Mouse (Mus musculus) cerebellum, postnatal 10 days (tissue): ENCODE measurements around the gene Sclt1.

Experiments
- DNase-seq, 2 experiments: peaks; one replicate each; pipeline ENCODE4 v3.0.0; 2021; ENCODE audit warnings: mixed read lengths in 2 of 2

Gene Sclt1

DNA sequence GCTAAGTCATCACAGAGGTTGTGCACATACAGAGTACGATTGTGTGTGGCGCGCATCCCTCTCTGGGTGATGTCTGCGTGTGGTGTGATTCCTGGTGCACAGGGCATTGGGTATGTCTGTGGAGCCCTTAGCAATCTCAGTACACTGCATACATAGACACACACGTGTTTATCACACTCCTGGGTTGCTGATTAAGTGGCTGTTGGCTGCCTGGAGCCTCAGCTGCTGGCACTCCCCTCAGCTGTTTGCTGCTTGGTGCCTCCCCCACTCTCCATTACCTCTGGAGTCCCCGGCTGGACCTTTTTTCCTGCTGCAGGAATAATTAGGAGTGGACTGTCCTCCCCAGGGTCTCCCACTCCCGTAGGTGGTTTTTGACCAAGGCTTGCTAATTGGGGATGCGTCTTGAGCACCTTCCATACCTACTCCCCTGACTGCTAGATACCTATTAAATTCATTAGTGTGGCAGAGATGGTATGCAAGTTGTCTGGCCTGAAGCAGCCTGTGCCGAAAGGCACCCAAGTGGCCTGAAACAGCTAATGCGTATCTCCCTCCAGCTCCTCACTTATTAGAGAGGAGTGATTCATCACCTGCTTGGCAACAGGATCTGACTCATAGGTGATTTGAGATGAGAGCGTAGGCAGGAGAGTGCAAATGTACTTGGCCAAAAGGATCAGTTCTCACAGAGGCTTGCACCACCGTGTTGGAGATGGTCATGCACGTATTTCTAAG, 136.5 kb downstream of the Sclt1 start:
- no peak for DNase-seq

DNA sequence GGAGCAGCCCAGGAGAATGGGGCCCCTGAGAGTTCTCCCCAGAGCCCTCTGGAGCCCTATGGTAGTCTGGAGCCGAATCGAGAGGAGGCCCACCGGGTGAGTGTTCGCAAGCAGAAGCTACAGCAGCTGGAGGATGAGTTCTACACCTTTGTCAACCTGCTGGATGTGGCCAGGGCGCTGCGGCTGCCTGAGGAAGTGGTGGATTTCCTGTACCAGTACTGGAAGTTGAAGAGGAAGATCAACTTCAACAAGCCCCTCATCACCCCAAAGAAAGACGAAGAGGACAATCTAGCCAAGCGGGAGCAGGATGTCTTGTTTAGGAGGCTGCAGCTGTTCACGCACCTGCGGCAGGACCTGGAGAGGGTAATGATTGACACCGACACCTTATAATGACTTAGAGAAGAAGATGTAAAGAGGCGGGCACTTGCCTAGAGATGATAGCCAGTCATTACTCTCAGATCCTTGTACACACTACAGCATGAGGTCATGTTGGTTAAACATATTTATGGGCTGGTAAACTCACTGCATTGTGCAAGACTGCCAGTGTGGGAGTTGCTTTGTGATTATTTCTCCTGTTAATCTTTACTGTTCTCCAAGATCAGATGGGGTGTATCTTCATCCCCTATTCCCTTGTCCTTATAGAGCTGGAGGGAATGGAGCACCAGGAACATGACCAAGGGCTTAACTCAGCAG, 137.5 kb downstream of the Sclt1 start:
- DNase-seq: no peak

DNA sequence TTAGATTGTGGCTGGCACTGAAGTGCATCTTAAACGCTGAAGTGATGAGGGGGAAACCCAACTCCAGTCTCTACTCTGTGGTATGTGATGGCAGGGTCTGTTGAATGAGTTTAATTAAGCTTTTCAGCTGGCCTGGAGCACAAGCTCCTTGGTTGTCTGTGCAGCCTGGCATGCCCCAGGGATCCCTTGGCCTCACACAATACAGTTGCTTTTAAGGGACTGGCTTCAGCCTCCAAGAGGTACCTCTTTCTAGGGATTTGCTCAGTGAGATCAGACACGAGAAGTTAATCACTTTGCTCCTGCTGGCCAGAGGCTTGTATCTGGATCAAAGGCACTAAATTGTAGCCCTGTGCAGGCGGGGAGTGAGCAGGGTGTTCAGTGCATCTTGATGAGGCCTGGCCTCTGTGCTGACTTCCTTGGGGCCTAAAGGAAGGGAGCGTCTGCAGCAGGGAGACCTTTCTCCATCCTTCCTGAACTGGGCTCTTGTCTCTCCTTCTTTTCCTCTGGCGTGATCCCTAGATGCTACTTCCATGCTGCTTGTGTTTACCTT, 138.8 kb downstream of the Sclt1 start:
- no peak for DNase-seq

DNA sequence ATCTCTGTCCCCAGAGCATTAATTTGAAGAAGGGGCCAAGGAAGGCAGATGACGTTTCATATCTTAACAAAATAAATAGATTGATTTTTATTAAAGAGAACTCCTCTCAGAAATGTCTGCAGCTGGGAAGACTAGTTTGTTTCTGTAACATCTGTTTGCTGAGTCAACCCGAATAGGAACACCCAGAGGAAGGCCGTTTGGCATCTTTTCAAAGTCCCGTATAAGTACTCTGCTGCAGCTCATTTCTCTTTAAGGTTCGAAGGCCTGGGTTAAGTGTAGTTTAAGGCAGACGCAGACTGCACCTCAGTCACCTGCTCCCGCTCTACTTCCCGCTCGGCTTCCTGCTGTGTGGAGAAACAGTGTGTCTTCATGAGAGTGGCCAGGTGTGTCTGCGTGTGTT, 139.4 kb downstream of the Sclt1 start:
- no peak for DNase-seq

DNA sequence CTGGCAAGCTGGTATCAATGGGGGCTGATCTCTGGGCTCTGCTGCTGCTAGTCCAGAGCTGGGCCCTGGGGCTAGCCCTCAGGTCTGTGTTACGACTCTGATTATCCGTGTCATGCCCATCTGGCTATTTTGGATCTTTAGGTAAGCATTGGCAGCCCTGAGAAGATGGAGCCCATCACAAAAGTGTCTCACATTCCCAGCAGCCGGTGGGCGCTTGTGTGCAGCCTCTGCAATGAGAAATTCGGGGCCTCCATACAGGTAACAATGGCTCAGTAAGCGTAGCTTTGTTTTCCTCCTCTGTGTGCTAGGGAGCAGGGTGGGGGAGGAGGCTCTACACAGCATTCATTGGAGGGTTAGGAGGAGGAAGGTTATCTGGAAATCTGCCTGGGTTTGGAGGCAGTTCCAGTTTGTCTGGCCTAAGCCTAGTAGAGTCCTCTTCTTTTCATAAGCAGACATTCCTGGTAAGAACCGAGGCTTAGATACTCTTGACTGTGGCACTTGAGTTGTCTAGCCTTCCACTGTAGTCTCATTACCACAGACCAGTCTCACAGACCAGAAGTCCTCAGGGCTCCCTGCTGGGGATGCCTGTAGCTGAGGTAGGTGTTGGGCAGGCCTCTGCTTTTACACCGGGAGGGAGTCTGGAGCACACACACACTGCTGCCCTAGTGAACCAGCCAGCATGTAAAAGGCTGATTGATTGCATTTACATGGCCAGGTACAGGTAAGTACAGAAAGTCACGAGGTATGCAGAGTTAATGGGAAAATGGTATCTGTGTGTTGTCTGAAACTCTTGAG, 140.9 kb downstream of the Sclt1 start:
- no peak for DNase-seq

DNA sequence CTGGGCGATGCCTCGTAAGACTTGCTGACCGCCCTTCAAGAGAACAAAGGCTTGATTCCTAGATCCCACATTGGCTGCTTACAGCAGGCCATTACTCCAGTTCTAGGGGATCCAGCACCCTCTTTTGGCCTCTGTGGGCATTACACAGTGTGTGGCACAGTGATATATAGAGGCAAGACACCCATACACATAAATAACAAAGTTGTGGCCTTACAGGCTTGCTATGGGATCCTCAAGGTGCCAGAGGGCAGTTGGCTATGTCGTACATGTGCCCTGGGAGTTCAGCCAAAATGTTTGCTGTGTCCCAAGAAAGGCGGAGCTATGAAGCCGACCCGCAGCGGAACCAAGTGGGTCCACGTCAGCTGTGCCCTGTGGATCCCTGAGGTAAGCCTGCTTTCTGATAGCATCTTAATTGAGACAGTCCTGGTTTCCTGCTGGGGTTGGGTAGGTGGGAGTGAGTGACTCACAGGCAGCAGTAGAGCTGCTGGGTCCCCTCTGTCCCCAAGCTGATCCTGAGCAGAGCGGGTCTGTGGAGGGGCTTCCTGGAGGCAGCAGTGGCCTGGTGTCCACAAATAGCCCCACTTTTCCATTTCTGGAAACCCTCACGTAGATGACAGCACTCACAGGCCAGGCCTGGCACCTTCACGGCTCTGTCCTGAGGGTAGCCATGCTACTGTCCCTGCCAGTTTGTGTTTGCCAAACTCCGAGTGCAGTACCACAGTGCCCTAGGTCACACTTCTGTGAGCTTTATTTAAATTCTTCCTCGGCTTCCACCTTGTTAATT, 142.3 kb downstream of the Sclt1 start:
- peak; percentile 73 to 74 for DNase-seq

DNA sequence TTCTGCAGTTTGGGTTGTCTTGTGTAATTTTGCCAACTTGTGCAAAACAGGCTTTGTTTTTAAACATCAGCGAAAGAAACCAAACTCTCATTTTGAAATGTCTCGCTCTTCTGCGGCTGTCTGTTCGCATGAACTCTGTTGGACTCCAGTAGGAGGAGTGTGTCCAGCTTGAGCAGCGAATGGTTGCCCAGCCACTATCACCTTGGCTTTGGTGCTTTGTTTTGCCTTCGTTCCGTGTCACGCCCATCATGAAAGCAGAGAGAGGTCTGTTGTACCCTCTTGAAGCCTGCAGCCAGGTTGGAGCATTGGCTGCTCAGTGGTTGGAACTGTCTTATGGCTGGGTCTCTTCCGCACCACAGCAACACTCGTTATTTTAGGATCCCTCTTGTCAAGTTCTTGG, 143.1 kb downstream of the Sclt1 start:
- no peak for DNase-seq

DNA sequence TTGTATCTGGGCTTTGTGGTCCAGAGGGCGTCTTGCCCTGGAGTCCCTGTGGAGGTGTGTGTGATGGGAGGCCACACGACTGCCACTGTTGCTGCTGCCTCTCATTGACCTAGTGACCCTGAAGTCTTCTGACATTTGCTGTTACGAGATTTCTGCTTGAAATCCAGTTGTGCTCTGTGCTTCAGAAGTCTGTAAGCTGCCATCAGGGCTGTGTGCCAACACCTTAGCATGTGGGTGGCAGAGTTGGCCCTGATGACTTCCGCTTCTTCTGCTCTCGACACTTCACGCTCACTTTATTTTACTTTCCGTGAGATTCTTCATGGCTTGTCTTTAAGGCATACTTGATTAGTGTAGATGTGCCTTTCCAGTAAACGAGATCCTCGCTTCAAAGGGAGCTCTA, 143.9 kb downstream of the Sclt1 start:
- DNase-seq: peak in 1 of 2 experiments; percentile 37

DNA sequence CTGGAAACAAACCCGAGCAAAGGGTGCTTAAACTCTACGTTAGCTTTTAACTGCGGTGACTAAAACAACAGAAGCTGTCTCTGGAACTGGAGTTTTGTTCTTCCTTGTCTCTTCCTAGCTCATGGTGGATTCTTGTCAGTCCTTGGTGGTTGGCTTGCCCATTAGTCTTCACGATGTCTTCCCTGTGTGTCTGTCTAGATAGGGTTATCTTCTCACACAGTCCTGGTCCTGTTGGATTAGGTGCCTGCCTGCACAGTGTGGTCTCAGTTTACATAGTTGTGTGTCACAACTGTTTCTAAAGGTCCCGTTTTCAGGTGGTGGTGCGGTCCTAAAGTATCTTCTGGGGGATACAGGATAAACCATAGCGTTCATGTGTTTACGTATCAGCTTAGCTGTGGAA, 145.3 kb downstream of the Sclt1 start:
- no peak for DNase-seq

DNA sequence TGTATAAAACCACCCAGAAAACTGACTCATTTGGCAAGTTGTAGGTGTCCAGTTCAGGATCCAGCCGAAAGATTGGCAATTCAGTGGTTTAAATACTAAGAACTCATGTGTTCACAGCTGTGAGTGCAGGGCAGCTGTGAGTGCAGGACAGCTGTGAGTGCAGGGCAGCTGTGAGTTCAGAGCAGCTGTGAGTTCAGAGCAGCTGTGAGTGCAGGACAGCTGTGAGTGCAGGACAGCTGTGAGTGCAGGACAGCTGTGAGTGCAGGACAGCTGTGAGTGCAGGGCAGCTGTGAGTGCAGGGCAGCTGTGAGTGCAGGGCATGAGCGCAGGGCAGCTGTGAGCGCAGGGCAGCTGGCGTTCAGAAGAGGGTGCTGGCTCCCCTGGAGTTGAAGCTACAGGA, 147.3 kb downstream of the Sclt1 start:
- DNase-seq: no peak

DNA sequence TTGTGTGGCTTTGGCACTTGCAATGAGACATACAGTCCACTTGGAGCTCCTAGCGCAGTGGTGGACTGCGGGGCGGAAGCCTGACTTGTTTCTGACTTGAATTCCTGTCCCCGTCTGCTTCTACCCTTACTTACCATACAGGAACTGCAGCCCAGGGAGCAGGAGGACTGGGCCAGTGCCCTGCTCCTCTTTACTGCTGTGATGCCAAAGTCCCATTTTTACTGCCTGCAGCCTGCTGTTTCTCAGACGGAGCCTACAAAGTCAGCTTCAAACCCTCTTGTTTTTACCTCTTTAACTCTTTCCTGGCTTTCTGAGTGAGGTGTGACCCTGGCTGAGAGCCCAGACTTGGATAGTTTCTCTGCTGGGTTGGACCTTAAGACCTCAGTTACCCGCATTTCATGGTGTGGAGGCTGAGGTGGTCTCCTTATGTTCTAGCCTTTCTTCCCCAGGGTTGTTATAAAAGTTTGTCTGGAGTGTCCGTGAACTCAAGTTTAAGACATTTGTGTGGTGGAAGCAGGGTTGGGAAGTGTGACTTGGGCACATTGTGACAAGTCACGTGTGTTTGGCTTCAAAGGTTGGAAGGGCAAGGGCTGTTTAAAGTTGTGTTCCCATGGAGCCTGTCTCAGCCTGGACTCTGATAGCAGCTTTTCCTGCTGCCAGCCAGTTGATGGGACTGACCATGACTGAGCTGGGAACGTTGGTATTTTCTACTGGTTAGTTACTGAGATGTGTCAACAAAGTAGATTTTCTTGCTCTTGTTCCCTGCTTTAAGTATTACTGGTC, 148.0 kb downstream of the Sclt1 start:
- no peak for DNase-seq

DNA sequence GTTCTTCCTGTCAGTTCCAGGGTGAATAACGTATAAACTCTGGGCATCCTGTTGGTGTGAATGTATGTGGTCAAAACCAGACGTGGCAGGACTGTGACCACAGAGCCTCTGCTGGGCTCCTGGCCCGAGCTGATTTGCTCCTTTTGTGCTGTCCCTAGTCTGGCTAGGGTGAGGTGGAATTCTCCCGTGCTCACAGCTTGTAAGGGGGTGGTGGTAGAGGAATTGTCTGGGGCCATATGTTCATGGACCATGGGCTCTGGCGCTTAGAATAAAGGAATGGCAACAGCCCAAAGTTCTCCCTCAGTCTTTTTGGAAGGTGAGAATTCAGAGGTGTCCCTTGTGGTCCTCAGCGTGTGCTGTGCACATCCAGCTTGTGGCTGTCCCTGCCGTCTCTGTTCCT, 149.5 kb downstream of the Sclt1 start:
- DNase-seq: no peak

DNA sequence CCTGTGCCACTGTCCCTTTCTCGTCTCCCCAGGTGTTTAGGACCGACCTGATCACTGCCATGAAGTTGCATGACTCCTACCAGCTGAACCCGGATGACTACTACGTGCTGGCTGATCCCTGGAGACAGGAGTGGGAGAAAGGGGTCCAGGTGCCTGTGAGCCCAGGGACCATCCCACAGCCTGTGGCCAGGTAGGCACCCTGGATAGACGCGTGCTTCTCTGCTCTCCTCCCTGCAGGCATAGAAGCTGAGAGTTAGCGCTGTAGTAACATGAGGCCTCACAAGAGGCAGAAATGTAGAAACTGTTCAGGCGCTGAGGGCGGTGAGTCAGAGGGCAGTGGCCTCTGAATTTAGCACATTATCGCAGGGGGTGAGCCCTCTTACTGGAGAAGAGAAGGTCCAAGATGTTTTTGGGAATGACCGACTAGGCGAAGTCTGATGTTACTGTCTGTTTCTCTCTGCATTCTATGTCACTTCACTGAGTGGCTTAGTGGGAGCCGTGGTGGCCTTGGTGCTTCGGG, 150.6 kb downstream of the Sclt1 start:
- DNase-seq: no peak

DNA sequence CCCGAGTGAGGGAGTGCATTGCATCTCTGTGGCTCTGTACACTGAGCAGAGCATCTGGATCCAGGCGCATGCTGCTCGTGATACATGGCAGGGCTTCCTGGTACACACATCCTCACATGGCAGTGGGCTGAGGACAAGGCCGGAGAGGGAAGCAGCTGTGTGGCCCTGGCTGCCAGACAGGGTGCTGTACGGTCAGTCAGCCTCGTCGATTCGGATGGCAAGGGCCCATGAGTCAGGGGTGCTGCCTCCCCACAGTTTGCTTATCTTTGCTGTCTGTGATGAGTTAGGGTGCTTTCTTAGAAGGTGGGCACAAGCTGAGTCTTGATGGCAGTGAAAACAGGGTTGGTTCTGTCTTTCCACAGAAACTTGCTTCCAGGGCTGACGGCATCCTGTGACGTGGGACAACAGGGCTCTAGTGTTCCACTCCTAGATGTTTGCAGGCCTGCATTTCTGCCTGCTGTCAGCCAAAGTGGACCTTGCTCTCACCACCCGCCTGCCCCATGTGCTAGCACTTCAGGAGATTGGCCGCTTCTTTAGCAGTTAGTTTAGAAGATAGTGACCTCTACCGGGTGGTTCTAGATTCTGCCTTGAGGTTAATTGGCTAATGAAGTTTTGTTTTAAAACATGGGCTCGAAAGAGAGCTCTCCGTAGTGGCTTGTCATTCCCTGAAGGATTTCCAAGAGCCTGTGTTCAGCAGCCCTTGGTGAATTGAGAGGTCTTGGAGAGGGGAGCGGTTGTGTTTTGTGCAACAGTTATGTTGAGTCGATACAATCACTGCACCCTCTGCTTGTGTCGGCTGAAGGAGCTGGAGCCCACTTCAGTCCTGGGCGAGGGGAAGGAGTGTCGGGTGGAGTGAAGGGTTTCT, 151.4 kb downstream of the Sclt1 start:
- peak in 1 of 2 experiments; percentile 40 for DNase-seq

DNA sequence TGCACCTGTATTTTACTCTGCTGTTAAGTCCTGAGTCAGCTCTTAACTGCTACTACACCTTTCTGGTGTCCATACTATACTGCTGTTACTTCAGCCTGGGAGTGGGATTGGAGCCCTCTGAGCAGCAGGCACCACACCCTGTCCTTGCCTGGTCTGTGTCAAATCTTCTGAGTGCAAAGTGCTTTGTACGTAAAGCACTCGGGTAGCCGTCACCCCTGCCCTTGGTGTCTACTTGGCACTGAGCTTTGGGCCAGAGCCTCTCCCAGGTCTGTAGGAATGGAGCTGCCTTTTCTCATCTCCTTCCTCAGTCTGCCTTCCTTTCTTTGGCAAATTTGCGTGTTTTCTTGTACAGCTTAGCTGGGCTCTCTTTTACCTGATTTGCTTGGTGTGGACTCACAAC, 152.3 kb downstream of the Sclt1 start:
- DNase-seq: no peak

DNA sequence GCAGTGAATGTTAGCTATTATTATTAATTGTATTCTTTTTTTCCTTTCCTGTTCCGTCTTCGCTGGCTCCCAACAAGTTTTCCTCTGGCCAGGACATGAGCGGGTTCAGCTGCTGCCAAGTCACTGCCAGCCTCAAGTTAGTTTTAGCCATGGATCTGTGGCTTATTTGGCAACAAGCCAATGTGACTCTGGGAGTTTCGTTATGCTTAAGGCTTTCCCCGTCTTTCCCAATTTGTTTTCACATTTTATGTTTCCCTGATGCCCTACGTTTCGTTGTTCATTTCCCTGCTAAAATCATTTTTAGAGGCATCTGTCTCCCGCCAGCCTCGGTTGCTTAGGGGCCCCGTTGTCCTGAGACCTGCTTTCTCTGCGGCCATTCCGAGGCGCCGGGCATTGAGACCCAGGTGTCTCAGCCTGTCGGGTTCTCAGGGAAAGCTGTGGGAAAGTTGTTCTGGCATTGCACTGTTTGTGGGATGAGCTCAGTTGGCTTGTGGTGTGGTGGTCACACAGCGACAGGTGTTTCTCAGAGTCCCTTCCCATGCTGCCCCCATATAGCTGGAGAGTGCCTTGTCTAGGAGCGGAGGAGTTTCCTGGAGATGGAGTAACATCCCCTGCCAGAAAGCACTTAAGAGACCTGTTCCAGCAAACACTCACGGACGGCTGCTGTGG, 152.9 kb downstream of the Sclt1 start:
- DNase-seq: peak; percentile 54 to 57

DNA sequence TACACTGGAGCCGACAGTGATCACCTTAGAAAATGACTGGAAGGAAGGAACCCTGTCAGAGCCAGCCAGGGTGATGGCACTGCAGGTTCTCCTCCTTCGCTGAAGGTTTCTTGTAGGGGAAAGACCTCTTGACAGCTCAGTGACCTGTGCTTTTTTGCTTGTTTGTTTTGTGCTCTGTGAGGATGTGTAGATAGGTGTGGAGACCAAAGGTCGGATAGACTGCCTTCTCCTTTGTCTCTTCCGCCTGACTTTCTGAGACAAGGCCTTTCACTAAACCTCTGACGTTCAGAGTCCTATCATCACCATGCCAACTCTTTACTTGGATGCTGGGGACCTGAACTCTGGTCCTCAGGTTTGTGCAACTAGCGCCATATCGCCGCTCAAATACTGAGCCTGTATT, 153.8 kb downstream of the Sclt1 start:
- no peak for DNase-seq

DNA sequence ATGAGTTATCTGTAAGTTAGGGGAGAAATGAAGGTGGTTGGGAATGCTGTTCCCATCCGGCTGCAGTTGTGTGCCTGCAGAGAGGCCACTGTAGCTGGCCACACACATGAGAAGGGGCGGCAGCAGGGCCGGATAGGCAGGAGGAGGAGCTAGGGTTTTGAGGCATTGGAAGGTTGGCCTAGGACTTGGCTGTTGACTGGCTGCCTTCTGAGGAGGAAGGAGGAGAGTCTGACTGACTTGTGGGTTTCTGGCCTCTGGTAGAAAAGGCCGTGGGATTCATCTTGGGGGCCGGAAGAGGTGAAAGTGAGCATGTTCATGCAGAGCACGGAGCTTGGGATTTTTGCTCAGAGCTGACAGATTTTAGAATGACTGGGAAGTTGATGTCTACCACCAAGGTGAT, 154.7 kb downstream of the Sclt1 start:
- DNase-seq: no peak

DNA sequence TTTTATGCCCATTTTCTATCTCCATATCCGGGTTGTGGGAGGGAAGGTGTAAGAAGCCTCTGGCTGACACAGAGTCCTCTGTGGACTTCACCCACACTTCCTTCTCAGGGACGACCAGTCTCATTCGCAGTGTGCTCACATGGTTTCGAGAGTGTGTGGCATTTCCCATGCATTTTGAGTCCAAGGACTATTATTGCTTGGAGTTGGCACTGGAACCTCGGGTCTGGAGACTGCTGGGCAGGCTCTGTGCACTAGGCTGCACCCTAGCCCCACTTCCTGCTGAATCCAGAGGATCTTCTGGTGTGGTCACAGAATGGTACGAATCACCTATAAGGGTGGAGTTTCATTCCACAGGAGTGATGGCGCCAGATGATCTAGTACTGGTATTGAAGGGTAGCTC, 155.4 kb downstream of the Sclt1 start:
- DNase-seq: peak in 1 of 2 experiments; percentile 22

DNA sequence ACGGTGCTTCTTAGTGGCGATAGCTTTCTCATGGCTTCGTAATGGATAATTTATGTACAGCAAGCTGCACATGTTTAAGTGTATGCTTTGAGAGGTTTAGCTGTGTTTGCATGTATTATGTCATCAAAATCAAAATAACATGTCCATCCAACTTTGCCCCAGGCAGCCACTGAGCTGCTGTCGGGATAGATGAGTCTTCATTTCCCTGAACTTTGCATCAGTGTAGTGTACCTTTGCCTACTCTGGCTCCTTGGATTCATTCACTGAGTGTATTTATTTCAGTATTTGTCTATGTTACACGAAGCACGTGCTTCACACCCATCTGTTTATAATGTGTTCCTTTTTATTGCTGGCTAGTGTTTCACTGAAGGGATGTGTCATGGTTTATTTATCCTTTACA, 156.0 kb downstream of the Sclt1 start:
- no peak for DNase-seq
